ENCODE assay signal across 12 mouse cellular contexts in genomic region chr13:37967565-37967964, GRCm38 (mm10). TPM values are rescaled to one million over a fixed set of nuclear protein-coding genes. Genes with fewer than 3 reads are reported as not detected.
DNase-seq lines count a peak whose midpoint lies in the region; ATAC-seq lines count a peak whose summit lies in the region.
"Had no signal": no experiment of that assay in that cellular context is flagged by ENCODE, and none has a peak within 500 bp of the region (broad histone marks: within the 10 kb centered on the region; RNA-seq: fewer than 3 reads in every experiment).

No protein-coding gene starts in this region.

- H3K9me3 ChIP-seq in heart, embryonic 13.5 days: no peaks in the 10 kb centered on the region
- H3K9me3 ChIP-seq in neural tube, embryonic 13.5 days: no peaks in the 10 kb centered on the region
- H3K9me3 ChIP-seq in limb, embryonic 12.5 days: no peaks in the 10 kb centered on the region
- H3K9me3 ChIP-seq in stomach, embryonic 16.5 days (replicated peaks; ENCODE audit: control insufficient read depth, low read length): no peaks in the 10 kb centered on the region
- H3K9me3 ChIP-seq: liver, embryonic 12.5 days had no signal

- no peak for DNase-seq in heart, postnatal 14 days
- no peak for DNase-seq in neural tube, embryonic 10.5 days (ENCODE audit: extremely low spot score, low spot score)
- DNase-seq in spleen, postnatal 14 days (ENCODE audit: low spot score in 2 of 2): no peak
- DNase-seq: right cerebral cortex, postnatal 14 days; thymus, adult 18-20 months had no signal

- ATAC-seq in heart, embryonic 13.5 days (ENCODE audit: extremely low read depth, insufficient number of reproducible peaks, low FRiP score, low TSS enrichment): no peak
- ATAC-seq in neural tube, embryonic 13.5 days (ENCODE audit: low read depth): no peak
- no peak for ATAC-seq in limb, embryonic 12.5 days (ENCODE audit: insufficient number of reproducible peaks, insufficient read depth, low FRiP score, low TSS enrichment, low read depth)
- no peak for ATAC-seq in stomach, embryonic 16.5 days (ENCODE audit: insufficient read depth, low FRiP score)
- ATAC-seq in megakaryocyte progenitor cell, adult 5-6 weeks (replicated peaks; ENCODE audit: poor library complexity): no peak
- ATAC-seq: liver, embryonic 12.5 days had no signal

- WGBS in heart, embryonic 13.5 days: 49% methylated on average over 10 of the region's 10 CpGs
- WGBS in neural tube, embryonic 13.5 days: 59% methylated on average over 10 of the region's 10 CpGs
- 56% methylated on average over 10 of the region's 10 CpGs for WGBS in limb, embryonic 12.5 days
- 59% methylated on average over 10 of the region's 10 CpGs for WGBS in stomach, embryonic 16.5 days

- peaks cover 48% of the 10 kb centered on the region for H3K4me1 ChIP-seq in heart, embryonic 13.5 days
- H3K4me1 ChIP-seq in neural tube, embryonic 13.5 days (replicated peaks): peaks cover 35% of the 10 kb centered on the region
- peaks cover 29% of the 10 kb centered on the region for H3K4me1 ChIP-seq in limb, embryonic 12.5 days (replicated peaks)
- peaks cover 19% of the 10 kb centered on the region for H3K4me1 ChIP-seq in stomach, embryonic 16.5 days (ENCODE audit: control insufficient read depth, insufficient read depth, low read length)

- no peaks in the 10 kb centered on the region for H3K36me3 ChIP-seq in heart, embryonic 13.5 days
- H3K36me3 ChIP-seq in neural tube, embryonic 13.5 days: 0 out of 2 replicates have a peak, but pooled peaks cover 4% of the 10 kb centered on the region
- H3K36me3 ChIP-seq in limb, embryonic 12.5 days: no peaks in the 10 kb centered on the region
- H3K36me3 ChIP-seq in stomach, embryonic 16.5 days (ENCODE audit: control insufficient read depth, insufficient read depth, low read length): no peaks in the 10 kb centered on the region

- H3K27ac ChIP-seq in heart, embryonic 13.5 days (replicated peaks): 0 out of 2 replicates have a peak overlapping the region, but pooled peaks have one; percentile 9
- H3K27ac ChIP-seq in neural tube, embryonic 13.5 days (replicated peaks): 0 out of 2 replicates have a peak overlapping the region, but pooled peaks have one; percentile 33
- peak overlapping the region; percentile 75 for H3K27ac ChIP-seq in limb, embryonic 12.5 days
- peak overlapping the region; percentile 38 for H3K27ac ChIP-seq in stomach, embryonic 16.5 days (ENCODE audit: low read length)
- H3K27ac ChIP-seq: liver, embryonic 12.5 days had no signal

- no peak overlapping the region for H3K4me3 ChIP-seq in heart, embryonic 13.5 days
- H3K4me3 ChIP-seq in neural tube, embryonic 13.5 days: no peak overlapping the region
- no peak overlapping the region for H3K4me3 ChIP-seq in limb, embryonic 12.5 days (replicated peaks)
- no peak overlapping the region for H3K4me3 ChIP-seq in stomach, embryonic 16.5 days (replicated peaks; ENCODE audit: low read length)
- H3K4me3 ChIP-seq: liver, embryonic 12.5 days; myocyte had no signal

- H3K9ac ChIP-seq in heart, embryonic 13.5 days: peak overlapping the region; percentile 42; the same call in 1 of the 2 replicates
- H3K9ac ChIP-seq in neural tube, embryonic 13.5 days: peak overlapping the region; percentile 28; the same call in 1 of the 2 replicates
- 0 out of 2 replicates have a peak overlapping the region, but pooled peaks have one; percentile 28 for H3K9ac ChIP-seq in limb, embryonic 12.5 days (replicated peaks)
- peak overlapping the region; percentile 7; the same call in 1 of the 2 replicates for H3K9ac ChIP-seq in stomach, embryonic 16.5 days (ENCODE audit: low read length)
- H3K9ac ChIP-seq: liver, embryonic 12.5 days had no signal

- H3K27me3 ChIP-seq in heart, embryonic 13.5 days (replicated peaks): no peaks in the 10 kb centered on the region
- peaks cover 20% of the 10 kb centered on the region for H3K27me3 ChIP-seq in neural tube, embryonic 13.5 days
- 0 out of 2 replicates have a peak, but pooled peaks cover 7% of the 10 kb centered on the region for H3K27me3 ChIP-seq in limb, embryonic 12.5 days
- H3K27me3 ChIP-seq in stomach, embryonic 16.5 days (ENCODE audit: control insufficient read depth, insufficient read depth, low read length): no peaks in the 10 kb centered on the region
- H3K27me3 ChIP-seq: liver, embryonic 12.5 days had no signal

- H3K4me2 ChIP-seq in heart, embryonic 13.5 days: peak overlapping the region; percentile 20; the same call in 1 of the 2 replicates
- H3K4me2 ChIP-seq in neural tube, embryonic 13.5 days: no peak overlapping the region
- H3K4me2 ChIP-seq in limb, embryonic 12.5 days: peak overlapping the region; percentile 22
- H3K4me2 ChIP-seq in stomach, embryonic 16.5 days (ENCODE audit: low read depth, low read length): 0 out of 2 replicates have a peak overlapping the region, but pooled peaks have one; percentile 20
- H3K4me2 ChIP-seq: liver, embryonic 12.5 days had no signal

- intact Hi-C loops in heart, postnatal 14 days (cut with DNase I): no loop called here

RNA-seq across cellular contexts. Expression of gene Ssr1, which starts 26.5 kb away (rescaled TPM):
- polyA plus RNA-seq in heart, embryonic 13.5 days (2015; fragmentation: Nextera tagmentation; extraction: Ambion mirVana): 89.0 and 97.0 TPM in 2 replicates
- 10 to 100 TPM; 46.5 to 52.1 TPM for total RNA-seq in heart, postnatal 14 days (2021)
- polyA plus RNA-seq in neural tube, embryonic 13.5 days (2015; fragmentation: Nextera tagmentation; extraction: Ambion mirVana): 60.6 and 76.5 TPM in 2 replicates
- 128 and 134 TPM in 2 replicates for polyA plus RNA-seq in limb, embryonic 12.5 days (2016; fragmentation: Nextera tagmentation; extraction: Ambion mirVana)
- 143 and 145 TPM in 2 replicates for polyA plus RNA-seq in stomach, embryonic 16.5 days (2015; fragmentation: Nextera tagmentation; extraction: Ambion mirVana)
- total RNA-seq in megakaryocyte progenitor cell, adult 5-6 weeks (2015): 186 and 238 TPM in 2 replicates
- total RNA-seq in megakaryocyte progenitor cell, adult 5-6 weeks (2017): 247 and 275 TPM in 2 replicates

Comparison
In these comparisons a context has a peak if more than half of its experiments do, and no peak if none do; other contexts are left out.
1. H3K27ac ChIP-seq: peak in every context shown above with its lines; median percentile 75 in limb, embryonic 12.5 days; 38 in stomach, embryonic 16.5 days; 33 in neural tube, embryonic 13.5 days; 9 in heart, embryonic 13.5 days.